Mouse (Mus musculus) myocyte (in vitro differentiated cells): ENCODE results near the gene Plcb1.

Experiments used
- CEBPB ChIP-seq: IDR thresholded peaks from 2 replicates; pipeline ENCODE4 v1.6.1; 2011; ENCODE audit warnings: mild to moderate bottlenecking, moderate library complexity; ENCODE audit not compliant: poor library complexity, insufficient read depth, severe bottlenecking
- E2F4 ChIP-seq: IDR thresholded peaks from one replicate; pipeline ENCODE4 v1.6.1; 2011; ENCODE audit warnings: mild to moderate bottlenecking, control low read depth, moderate library complexity; ENCODE audit not compliant: insufficient read depth
- MAX ChIP-seq: IDR thresholded peaks from one replicate; pipeline ENCODE4 v1.6.1; 2011; ENCODE audit warnings: low read depth, mild to moderate bottlenecking, control low read depth
- MYOD1 ChIP-seq, 3 experiments: IDR thresholded peaks; one replicate each; pipeline ENCODE4 v1.6.1; 2011; ENCODE audit warnings: control low read depth in 2 of 3, low read depth in 2 of 3, mild to moderate bottlenecking in 2 of 3, moderate library complexity in 1 of 3; ENCODE audit not compliant: insufficient read length in 2 of 3, control insufficient read depth in 1 of 3
- MYOG ChIP-seq, 3 experiments: IDR thresholded peaks; one replicate each; pipeline ENCODE4 v1.6.1; 2011; ENCODE audit warnings: control low read depth in 2 of 3, low read depth in 2 of 3, mild to moderate bottlenecking in 2 of 3; ENCODE audit not compliant: insufficient read length in 2 of 3, control insufficient read depth in 1 of 3, insufficient read depth in 1 of 3
- POLR2A ChIP-seq: IDR thresholded peaks from one replicate; pipeline ENCODE4 v1.6.1; 2011; ENCODE audit warnings: low read depth, mild to moderate bottlenecking, control low read depth, moderate library complexity; ENCODE audit not compliant: insufficient read length
- POLR2AphosphoS2 ChIP-seq: IDR thresholded peaks from one replicate; pipeline ENCODE4 v1.6.1; 2011; ENCODE audit warnings: low read depth, control low read depth; ENCODE audit not compliant: insufficient read length
- REST ChIP-seq: IDR thresholded peaks from one replicate; pipeline ENCODE4 v1.6.1; 2011; ENCODE audit warnings: mild to moderate bottlenecking, control low read depth, moderate library complexity; ENCODE audit not compliant: insufficient read depth, insufficient read length
- SRF ChIP-seq: IDR thresholded peaks from one replicate; pipeline ENCODE4 v1.6.1; 2011; ENCODE audit warnings: low read depth; ENCODE audit not compliant: control insufficient read depth, insufficient read length
- TCF12 ChIP-seq: IDR thresholded peaks from one replicate; pipeline ENCODE4 v1.6.1; 2011; ENCODE audit warnings: mild to moderate bottlenecking, control low read depth; ENCODE audit not compliant: poor library complexity, insufficient read depth, severe bottlenecking
- TCF3 ChIP-seq: IDR thresholded peaks from one replicate; pipeline ENCODE4 v1.6.1; 2011; ENCODE audit warnings: low read depth, control low read depth; ENCODE audit not compliant: insufficient read length
- USF1 ChIP-seq: IDR thresholded peaks from one replicate; pipeline ENCODE4 v1.6.1; 2011; ENCODE audit warnings: low read depth, mild to moderate bottlenecking, control low read depth, moderate library complexity

- TF ChIP-seq POLR2A (no peak), SRF (no peak), MYOG (IDR thresholded peaks at IDR 0.05; ENCODE audit: control insufficient read depth in 1 of 3, insufficient read depth in 1 of 3, insufficient read length in 2 of 3, low read depth in 2 of 3) (no peak), POLR2AphosphoS2 (no peak), CEBPB (no peak), MAX (no peak), MYOD1 (IDR thresholded peaks at IDR 0.05; ENCODE audit: control insufficient read depth in 1 of 3, insufficient read length in 2 of 3, low read depth in 2 of 3) (no peak), E2F4 (no peak), TCF3 (no peak), USF1 (no peak), TCF12 (no peak), REST (no peak)
These were observed 125.5 kb downstream of the Plcb1 start for GRCm38 (mm10) chr2:134911360-134911759.
